Mouse (Mus musculus): ENCODE measurements around the gene Dut. TPM values are rescaled to one million over a fixed set of nuclear protein-coding genes. Genes with fewer than 3 reads are reported as not detected.

Dut gene
- polyA plus RNA-seq (2014; fragmentation: Nextera tagmentation; extraction: Ambion mirVana): 334 and 345 TPM in 2 replicates

DNA sequence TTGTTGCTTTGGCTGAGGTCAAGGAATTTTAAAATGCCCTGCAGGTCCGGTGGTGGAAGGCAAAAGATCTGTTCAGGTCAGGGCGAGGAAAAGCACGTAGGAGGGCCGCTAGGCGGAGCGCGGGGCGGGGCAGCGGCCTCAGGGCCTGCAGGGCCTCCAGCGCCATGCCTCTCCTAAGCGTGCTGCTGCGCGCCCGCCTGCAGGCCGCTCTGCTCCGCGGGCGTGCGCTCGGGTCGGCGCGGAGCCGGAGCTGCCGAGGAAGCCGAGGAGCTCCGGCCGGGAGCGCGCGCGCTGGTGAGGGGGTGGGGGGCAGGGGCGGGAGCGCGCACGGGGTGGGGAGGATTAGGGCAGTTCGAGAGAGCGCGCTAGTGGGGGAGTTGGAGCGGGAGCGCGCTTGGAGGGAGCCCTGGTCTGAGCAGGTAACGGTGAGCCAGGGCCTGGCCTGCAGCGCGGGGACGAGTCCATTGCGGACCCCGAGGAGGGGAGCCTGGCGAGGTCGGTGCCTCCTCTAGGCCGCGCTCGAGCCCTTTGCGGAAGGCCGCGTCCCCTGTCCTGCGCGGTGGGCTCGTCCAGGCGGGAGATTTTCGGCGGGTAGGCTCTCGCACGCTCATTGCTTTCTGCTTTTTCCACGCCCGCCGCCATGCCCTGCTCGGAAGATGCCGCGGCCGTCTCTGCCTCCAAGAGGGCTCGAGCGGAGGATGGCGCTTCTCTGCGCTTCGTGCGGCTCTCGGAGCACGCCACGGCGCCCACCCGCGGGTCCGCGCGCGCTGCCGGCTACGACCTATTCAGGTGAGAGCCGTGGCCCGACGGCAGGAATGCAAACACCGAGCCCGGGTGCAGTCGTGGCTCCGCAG, at the start of gene Dut:
Dut (plus strand) TSS at position 83 of the 854 bp plus-strand sequence.
- Histone ChIP-seq H3K4me1 (replicated peaks; ENCODE audit: control insufficient read depth, insufficient read depth, low read length) (peaks cover 25% of the 10 kb centered on the region), H3K27ac (ENCODE audit: low read depth, low read length) (peak within 1 kb of the TSS; percentile 96), H3K4me3 (ENCODE audit: low read depth, low read length) (peak within 1 kb of the TSS; percentile 94), H3K9ac (ENCODE audit: low read depth, low read length) (peak within 1 kb of the TSS; percentile 99), H3K4me2 (peak within 1 kb of the TSS; percentile 88), H3K36me3 (ENCODE audit: control insufficient read depth, insufficient read depth, low read length) (peaks cover 18% of the 10 kb centered on the region), H3K9me3 (ENCODE audit: control insufficient read depth, low read length) (no peaks in the 10 kb centered on the region), H3K27me3 (replicated peaks; ENCODE audit: control insufficient read depth, insufficient read depth, low read length) (no peaks in the 10 kb centered on the region)
- peak; percentile 98 for ATAC-seq (replicated peaks; ENCODE audit: low FRiP score)
- under 1% methylated on average over 92 of the region's 96 CpGs for WGBS
- DNase-seq (ENCODE audit: low spot score): peak; percentile 96

DNA sequence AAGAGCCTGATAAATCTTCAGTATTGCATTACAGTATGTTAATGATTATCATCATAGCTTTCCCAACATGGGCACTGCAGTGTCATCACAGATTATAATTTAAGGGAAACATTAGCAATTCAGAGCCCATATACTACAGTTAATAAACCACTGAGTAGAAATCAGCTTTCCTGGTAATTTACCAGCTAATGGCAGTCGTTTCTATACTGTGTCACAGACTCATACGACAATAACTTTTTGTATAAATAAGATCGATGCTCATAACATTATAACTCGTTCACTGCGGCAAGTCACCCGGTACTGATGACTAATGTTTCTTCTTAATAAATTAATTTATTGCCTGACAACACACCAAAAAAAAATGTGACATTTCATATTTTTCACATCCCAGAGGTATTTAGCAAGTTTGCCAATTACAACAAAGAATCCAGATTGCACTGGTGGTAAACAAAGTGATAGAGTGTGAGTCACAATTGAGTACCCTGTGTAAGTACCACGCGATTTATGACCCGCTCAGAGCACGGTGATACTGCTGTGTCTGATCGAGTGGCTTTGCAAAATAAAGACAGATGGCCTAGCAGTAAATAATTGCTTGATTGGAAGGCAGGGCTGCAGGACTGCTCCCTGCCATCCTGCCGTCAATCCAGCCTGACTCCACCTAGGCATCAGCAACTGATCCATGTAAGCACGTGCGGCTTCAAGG, 37.9 kb upstream of the Dut start:
- H3K4me2 ChIP-seq: no peak overlapping the region

DNA sequence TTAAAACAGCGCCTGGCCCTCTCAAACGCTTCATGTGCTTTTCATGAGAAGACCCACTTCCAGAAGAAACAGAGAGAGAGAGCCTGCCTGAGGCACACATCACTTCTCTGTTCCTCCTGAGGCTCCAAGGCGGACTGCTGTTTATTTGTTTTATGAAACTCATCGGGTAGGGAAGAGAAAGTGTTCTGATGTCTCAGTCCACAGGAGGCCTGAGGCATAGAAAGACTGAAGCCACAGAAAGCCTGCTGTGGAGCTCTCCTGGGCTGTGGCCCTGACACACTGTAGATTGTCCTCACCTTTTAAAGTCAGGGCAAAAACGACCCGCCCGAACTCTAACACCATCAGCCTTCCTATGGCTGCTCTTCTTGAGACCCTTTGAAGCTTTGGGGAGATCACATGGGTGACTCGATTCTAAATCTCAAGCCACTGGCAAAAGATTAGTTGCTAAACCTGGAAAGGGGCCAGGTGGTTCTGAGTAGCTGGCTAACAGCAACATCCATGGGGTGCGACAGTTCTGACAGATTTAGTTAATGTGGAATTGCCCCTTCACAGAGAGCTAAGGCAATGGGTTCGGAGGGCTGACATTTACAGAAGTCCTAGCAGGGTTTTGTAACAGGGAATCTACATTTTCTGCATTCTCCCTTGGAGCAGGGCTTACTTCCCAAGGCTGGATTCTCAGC, 35.0 kb upstream of the Dut start:
- H3K27ac ChIP-seq (ENCODE audit: low read depth, low read length): no peak overlapping the region

More for the DNA sequence above, 37.9 kb upstream of the Dut start:
- WGBS: 78% methylated on average over 14 of the region's 14 CpGs
- H3K9ac ChIP-seq (ENCODE audit: low read depth, low read length): no peak overlapping the region
- H3K4me3 ChIP-seq (ENCODE audit: low read depth, low read length): no peak overlapping the region
- no peaks in the 10 kb centered on the region; the same call in 1 of the 2 replicates for H3K4me1 ChIP-seq (replicated peaks; ENCODE audit: control insufficient read depth, insufficient read depth, low read length)
- no peaks in the 10 kb centered on the region for H3K27me3 ChIP-seq (replicated peaks; ENCODE audit: control insufficient read depth, insufficient read depth, low read length)
- H3K36me3 ChIP-seq (ENCODE audit: control insufficient read depth, insufficient read depth, low read length): no peaks in the 10 kb centered on the region
- DNase-seq (ENCODE audit: low spot score): no peak
- H3K27ac ChIP-seq (ENCODE audit: low read depth, low read length): no peak overlapping the region
- no peaks in the 10 kb centered on the region for H3K9me3 ChIP-seq (ENCODE audit: control insufficient read depth, low read length)
- no peak for ATAC-seq (replicated peaks; ENCODE audit: low FRiP score)

DNA sequence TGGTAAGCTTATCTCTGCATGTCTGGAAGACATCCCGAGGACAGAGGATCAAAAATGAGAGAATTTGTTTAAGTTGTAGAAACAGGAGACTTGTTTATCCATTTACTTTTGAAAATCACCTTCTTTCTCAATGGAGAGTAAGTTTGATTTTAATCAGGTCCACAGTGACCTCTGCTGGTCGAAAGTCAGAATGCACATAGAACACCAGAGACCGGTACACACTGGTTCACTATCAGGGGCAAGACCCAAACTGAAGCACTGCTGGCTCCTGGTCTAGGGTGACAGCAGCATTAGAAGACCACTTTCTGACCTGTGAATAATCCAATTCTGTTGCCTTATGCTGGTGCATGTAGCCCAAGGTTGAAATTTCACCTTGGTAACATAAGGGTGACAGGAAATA, 32.4 kb upstream of the Dut start:
- H3K27ac ChIP-seq (ENCODE audit: low read depth, low read length): no peak overlapping the region; the same call in 1 of the 2 replicates
- DNase-seq (ENCODE audit: low spot score) (peak; percentile 51), ATAC-seq (replicated peaks; ENCODE audit: low FRiP score) (0 out of 2 replicates have a peak, but pooled peaks have one; percentile 36)
- no peaks in the 10 kb centered on the region for H3K9me3 ChIP-seq (ENCODE audit: control insufficient read depth, low read length)
- H3K27me3 ChIP-seq (replicated peaks; ENCODE audit: control insufficient read depth, insufficient read depth, low read length): no peaks in the 10 kb centered on the region
- no peak overlapping the region for H3K4me3 ChIP-seq (ENCODE audit: low read depth, low read length)
- 4% methylated on average over 3 of the region's 3 CpGs for WGBS
- no peaks in the 10 kb centered on the region for H3K36me3 ChIP-seq (ENCODE audit: control insufficient read depth, insufficient read depth, low read length)
- no peak overlapping the region for H3K4me2 ChIP-seq
- H3K4me1 ChIP-seq (replicated peaks; ENCODE audit: control insufficient read depth, insufficient read depth, low read length): no peaks in the 10 kb centered on the region; the same call in 1 of the 2 replicates
- H3K9ac ChIP-seq (ENCODE audit: low read depth, low read length): no peak overlapping the region

More for the DNA sequence above, 35.0 kb upstream of the Dut start:
- H3K4me2 ChIP-seq: no peak overlapping the region
- WGBS: 66% methylated on average over 10 of the region's 10 CpGs
- H3K4me1 ChIP-seq (replicated peaks; ENCODE audit: control insufficient read depth, insufficient read depth, low read length): no peaks in the 10 kb centered on the region; the same call in 1 of the 2 replicates
- H3K36me3 ChIP-seq (ENCODE audit: control insufficient read depth, insufficient read depth, low read length): no peaks in the 10 kb centered on the region
- H3K27me3 ChIP-seq (replicated peaks; ENCODE audit: control insufficient read depth, insufficient read depth, low read length): no peaks in the 10 kb centered on the region
- H3K4me3 ChIP-seq (ENCODE audit: low read depth, low read length): no peak overlapping the region
- H3K9me3 ChIP-seq (ENCODE audit: control insufficient read depth, low read length): no peaks in the 10 kb centered on the region
- H3K9ac ChIP-seq (ENCODE audit: low read depth, low read length): no peak overlapping the region
- ATAC-seq (replicated peaks; ENCODE audit: low FRiP score) (no peak), DNase-seq (ENCODE audit: low spot score) (no peak)

DNA sequence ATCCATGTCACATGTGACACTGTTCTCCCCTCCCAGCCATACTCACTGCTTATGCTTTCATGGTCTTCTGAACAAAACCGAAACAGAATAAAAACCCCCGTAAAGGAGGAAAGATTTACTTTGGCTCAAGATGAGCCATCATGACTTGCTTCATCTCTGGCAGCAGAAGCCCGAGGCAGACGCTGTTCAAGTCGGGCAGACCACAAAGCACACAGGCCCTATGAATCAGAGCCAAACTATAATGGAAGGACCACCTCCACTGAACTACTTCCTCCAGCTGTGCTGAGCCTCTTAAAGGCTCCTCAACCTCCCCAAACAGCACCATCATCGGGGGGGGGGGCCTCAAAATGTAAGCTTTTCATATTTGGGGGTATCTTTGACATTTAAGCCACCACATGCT, 29.7 kb upstream of the Dut start:
- H3K4me1 ChIP-seq (replicated peaks; ENCODE audit: control insufficient read depth, insufficient read depth, low read length): no peaks in the 10 kb centered on the region
- H3K27ac ChIP-seq (ENCODE audit: low read depth, low read length): no peak overlapping the region
- no peaks in the 10 kb centered on the region for H3K27me3 ChIP-seq (replicated peaks; ENCODE audit: control insufficient read depth, insufficient read depth, low read length)
- H3K9ac ChIP-seq (ENCODE audit: low read depth, low read length): no peak overlapping the region
- H3K4me2 ChIP-seq: no peak overlapping the region
- no peaks in the 10 kb centered on the region for H3K36me3 ChIP-seq (ENCODE audit: control insufficient read depth, insufficient read depth, low read length)
- ATAC-seq (replicated peaks; ENCODE audit: low FRiP score): no peak
- H3K4me3 ChIP-seq (ENCODE audit: low read depth, low read length): no peak overlapping the region
- WGBS: 68% methylated on average over 6 of the region's 6 CpGs
- no peak for DNase-seq (ENCODE audit: low spot score)
- H3K9me3 ChIP-seq (ENCODE audit: control insufficient read depth, low read length): no peaks in the 10 kb centered on the region

DNA sequence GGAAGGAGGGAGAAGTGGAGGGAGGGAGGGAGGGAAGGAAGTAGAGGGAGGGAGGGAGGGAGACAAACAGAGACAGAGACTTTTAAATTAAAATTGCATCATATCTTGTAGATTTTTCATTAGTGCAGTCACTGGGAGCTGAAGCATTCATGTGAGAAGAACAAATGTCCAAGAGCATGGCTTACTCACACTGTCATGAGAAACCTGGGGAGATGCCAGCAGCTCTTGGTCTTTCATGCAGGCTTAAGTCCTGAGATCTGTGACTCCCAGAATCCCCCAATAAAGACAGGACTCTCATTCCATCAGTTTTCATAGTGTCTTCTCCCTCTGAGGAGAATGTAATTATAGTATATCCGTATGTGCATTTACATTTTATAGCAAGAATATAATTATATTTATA, 28.4 kb upstream of the Dut start:
- no peak overlapping the region for H3K27ac ChIP-seq (ENCODE audit: low read depth, low read length)
- no peaks in the 10 kb centered on the region for H3K4me1 ChIP-seq (replicated peaks; ENCODE audit: control insufficient read depth, insufficient read depth, low read length)
- no peaks in the 10 kb centered on the region for H3K27me3 ChIP-seq (replicated peaks; ENCODE audit: control insufficient read depth, insufficient read depth, low read length)
- no peak overlapping the region for H3K9ac ChIP-seq (ENCODE audit: low read depth, low read length)
- DNase-seq (ENCODE audit: low spot score) (no peak), ATAC-seq (replicated peaks; ENCODE audit: low FRiP score) (no peak)
- H3K4me3 ChIP-seq (ENCODE audit: low read depth, low read length): no peak overlapping the region
- H3K36me3 ChIP-seq (ENCODE audit: control insufficient read depth, insufficient read depth, low read length): no peaks in the 10 kb centered on the region
- H3K4me2 ChIP-seq: no peak overlapping the region
- 82% methylated on average over 1 of the region's 1 CpGs for WGBS
- no peaks in the 10 kb centered on the region for H3K9me3 ChIP-seq (ENCODE audit: control insufficient read depth, low read length)

DNA sequence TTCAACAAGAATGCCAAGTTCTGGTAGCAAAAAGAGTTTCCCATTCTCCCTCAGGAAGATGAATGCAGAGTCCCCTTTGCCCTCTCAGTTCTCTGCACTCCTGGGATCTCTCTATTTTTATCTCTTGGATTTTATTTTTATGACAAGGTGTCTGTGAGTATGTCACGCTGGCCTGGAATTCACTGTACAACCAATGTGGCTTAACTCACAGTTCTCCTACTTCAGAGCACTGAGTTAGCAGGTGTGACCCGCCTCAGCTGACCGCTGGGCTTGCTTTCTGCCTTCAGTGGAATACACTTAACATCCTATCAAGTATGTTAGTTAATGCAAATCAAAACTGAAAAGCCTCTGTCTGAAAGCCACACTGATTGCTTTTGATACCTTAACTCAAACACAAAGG, 27.7 kb upstream of the Dut start:
- ATAC-seq (replicated peaks; ENCODE audit: low FRiP score): no peak
- no peak for DNase-seq (ENCODE audit: low spot score)

DNA sequence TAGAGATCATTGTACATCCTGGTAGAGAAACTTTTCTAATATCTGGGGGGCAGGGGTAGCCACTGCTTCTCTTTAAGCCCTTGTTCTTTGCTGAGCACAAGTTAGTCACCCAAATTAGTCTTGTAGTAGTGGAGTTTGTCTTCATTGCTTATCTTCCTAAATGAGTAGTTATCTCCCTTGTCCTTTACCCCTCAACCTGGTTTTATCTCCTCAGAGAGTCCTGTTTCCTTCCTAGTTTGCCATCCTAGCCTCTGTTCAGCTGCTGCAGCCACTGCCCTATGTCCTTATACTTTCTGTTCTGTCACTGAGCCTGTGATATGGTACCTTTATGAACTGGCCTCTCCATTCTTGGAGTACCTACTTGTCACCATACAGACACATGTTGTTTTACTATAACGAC, 25.3 kb upstream of the Dut start:
- Histone ChIP-seq H3K4me1 (replicated peaks; ENCODE audit: control insufficient read depth, insufficient read depth, low read length) (no peaks in the 10 kb centered on the region), H3K27ac (ENCODE audit: low read depth, low read length) (no peak overlapping the region), H3K4me3 (ENCODE audit: low read depth, low read length) (no peak overlapping the region), H3K4me2 (no peak overlapping the region), H3K9ac (ENCODE audit: low read depth, low read length) (no peak overlapping the region), H3K36me3 (ENCODE audit: control insufficient read depth, insufficient read depth, low read length) (no peaks in the 10 kb centered on the region), H3K9me3 (ENCODE audit: control insufficient read depth, low read length) (no peaks in the 10 kb centered on the region), H3K27me3 (replicated peaks; ENCODE audit: control insufficient read depth, insufficient read depth, low read length) (no peaks in the 10 kb centered on the region)
- ATAC-seq (replicated peaks; ENCODE audit: low FRiP score) (no peak), DNase-seq (ENCODE audit: low spot score) (no peak)
- WGBS: 83% methylated on average over 1 of the region's 1 CpGs

More for the DNA sequence above, 27.7 kb upstream of the Dut start:
- Histone ChIP-seq H3K36me3 (ENCODE audit: control insufficient read depth, insufficient read depth, low read length) (no peaks in the 10 kb centered on the region), H3K4me3 (ENCODE audit: low read depth, low read length) (no peak overlapping the region), H3K4me2 (no peak overlapping the region), H3K9me3 (ENCODE audit: control insufficient read depth, low read length) (no peaks in the 10 kb centered on the region), H3K27ac (ENCODE audit: low read depth, low read length) (no peak overlapping the region), H3K9ac (ENCODE audit: low read depth, low read length) (no peak overlapping the region), H3K4me1 (replicated peaks; ENCODE audit: control insufficient read depth, insufficient read depth, low read length) (no peaks in the 10 kb centered on the region), H3K27me3 (replicated peaks; ENCODE audit: control insufficient read depth, insufficient read depth, low read length) (no peaks in the 10 kb centered on the region)
- WGBS: 79% methylated on average over 3 of the region's 3 CpGs
